Mouse (Mus musculus): Measurements from ENCODE around the gene Dnajc22.
A peak's percentile ranks its signal among the peaks of the same experiment; 100 is the strongest.

The Dnajc22 gene

DNA sequence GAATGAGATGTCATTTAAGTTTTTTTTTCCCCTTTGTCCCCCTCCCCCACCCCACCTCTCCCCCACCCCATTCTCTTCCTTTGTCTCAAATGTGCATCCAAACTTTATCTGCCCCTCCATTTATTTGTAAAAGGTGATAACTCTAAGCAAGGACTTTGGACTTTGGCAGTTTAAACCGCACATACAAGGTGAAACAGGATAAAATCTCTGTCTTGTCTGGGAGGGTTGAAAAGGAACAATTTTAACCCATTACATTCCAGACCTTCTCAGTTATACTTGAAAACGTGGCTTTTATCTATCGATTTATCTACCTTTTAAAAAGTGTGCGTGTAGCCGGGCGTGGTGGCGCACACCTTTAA, 22.1 kb downstream of the Dnajc22 start:
- DNase-seq (ENCODE audit: low read depth, low spot score), result no peak

DNA sequence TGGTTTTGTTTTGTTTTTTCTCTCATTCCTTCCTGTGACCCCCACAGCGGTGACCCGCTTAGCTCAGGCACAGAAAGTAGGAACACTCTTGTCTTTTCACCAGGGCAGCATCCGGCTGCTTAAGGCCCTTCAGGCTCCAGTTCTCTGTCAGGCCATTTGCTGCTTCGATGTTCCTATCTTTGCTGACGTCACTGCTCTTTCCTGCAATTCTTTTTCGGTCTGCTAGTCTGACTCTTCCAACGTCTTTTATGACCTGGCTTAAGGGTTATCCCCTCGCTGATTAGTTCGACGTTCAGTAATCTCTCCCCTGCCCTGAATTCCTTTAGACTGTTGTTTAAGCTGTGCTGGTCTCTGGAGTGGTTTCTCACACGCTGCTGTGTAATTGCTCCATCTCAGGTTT, 23.6 kb downstream of the Dnajc22 start:
- DNase-seq (ENCODE audit: low read depth, low spot score), result no peak

GRCm38 (mm10) chr15:99120814-99121213, 27.8 kb downstream of the Dnajc22 start:
- no peak for DNase-seq (ENCODE audit: low read depth, low spot score)

- no peak for DNase-seq (ENCODE audit: low read depth, low spot score)
Observed at GRCm38 (mm10) chr15:99122642-99123041, 29.7 kb downstream of the Dnajc22 start.

GRCm38 (mm10) chr15:99125711-99126080, 32.7 kb downstream of the Dnajc22 start, which contains the start of gene Spats2:
Spats2 (plus strand) TSS chr15:99125916.
- peak; percentile 9 for DNase-seq (ENCODE audit: low read depth, low spot score)

GRCm38 (mm10) chr15:99126081-99126815, 33.3 kb downstream of the Dnajc22 start:
- DNase-seq (ENCODE audit: low read depth, low spot score), result peak; percentile 36

DNA sequence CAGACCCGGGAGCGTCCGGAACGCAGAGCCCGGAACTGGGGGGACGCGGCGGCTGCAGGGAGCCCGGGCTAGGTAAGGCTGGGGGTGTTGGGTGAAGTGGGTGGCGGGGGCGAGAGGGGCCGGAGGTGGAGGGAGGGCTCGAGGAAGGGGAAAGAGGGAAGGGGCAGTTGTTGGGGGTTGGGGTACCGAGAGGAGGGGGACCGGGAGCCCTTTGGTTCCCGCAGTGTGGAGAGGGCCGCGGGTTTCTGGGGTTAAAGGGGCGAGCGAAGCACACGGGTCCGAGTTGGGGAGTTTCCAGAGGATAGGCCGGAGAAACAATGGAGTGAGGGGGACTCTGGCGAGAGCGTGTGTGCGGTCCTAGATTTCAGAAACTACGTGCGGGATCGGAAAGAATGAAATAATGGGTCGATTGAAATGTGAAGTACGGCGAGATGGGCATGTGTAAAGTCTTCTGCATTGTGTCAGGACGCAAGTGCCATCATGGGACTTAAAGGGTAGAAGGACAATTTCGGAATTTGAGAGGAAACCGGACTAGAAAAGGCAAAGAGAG, 33.9 kb downstream of the Dnajc22 start:
- no peak for DNase-seq (ENCODE audit: low read depth, low spot score)

- DNase-seq (ENCODE audit: low read depth, low spot score), result no peak
Observed at GRCm38 (mm10) chr15:99127851-99128522, 35.0 kb downstream of the Dnajc22 start.

DNA sequence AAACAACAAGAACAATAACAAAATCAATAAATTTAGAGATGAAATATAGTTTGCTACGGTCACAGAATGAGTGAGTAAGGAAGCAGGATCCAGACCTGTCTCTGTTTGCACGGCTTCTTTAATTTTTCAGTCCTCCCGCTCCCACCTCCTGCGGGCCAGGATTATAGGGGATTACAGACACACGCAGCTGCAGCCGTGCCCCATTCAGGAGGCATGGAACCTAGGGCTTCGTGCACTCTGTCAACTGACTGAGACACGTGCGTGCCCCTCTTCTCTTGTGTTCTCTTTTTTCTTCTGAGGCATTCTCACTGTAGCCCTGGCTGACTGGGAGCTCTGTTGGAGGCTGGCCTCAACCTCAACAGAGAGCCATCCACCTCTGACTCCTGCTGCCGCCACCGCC, 36.5 kb downstream of the Dnajc22 start:
- no peak for DNase-seq (ENCODE audit: low read depth, low spot score)

DNA sequence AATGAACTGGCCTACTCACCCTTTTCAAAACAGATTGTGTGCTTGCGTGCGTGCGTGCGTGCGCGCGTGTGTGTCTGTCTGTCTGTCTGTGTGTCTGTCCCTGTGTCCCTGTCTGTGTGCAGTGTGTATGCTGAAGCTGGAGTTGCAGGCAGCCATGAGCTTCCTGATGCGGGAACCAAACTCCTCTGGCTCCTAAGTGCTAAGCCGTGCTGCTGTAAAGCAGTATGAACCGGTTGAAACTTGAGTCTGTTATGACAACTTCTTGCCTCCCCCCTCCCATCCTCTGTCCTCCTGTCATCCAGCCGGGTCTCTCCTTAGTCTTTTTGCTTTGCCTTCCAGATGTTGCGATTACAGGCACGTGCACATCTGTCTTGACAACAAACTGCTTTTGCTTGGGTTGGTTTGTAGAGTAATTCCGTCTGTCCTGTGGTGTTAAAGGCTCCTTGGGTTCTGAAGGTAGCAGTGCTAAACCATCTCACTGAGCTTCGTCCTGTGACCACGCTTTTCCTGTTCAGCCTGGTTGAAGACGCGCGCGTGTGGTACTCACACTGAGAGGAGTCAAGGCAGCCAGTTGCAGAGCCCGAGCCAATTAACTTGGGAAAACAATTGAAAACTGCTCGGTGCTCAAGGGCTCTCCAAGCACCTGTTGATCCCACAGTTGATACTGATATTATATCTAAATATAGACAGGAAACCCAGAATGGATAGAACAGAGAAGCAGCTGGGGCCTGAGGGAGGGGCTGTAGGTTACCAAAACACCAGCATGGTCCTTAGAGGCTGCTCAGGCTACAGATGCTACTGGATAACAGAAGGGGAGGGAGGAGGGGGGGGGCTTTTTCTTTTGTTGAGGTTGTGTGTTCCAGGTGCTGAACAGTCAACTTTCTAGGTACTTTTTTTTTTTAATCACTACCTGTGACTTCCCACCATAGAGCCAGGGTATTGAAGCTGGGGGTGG, 37.3 kb downstream of the Dnajc22 start:
- no peak for DNase-seq (ENCODE audit: low read depth, low spot score)

- no peak for DNase-seq (ENCODE audit: low read depth, low spot score)
Observed at GRCm38 (mm10) chr15:99138389-99138788, 45.4 kb downstream of the Dnajc22 start.

DNA sequence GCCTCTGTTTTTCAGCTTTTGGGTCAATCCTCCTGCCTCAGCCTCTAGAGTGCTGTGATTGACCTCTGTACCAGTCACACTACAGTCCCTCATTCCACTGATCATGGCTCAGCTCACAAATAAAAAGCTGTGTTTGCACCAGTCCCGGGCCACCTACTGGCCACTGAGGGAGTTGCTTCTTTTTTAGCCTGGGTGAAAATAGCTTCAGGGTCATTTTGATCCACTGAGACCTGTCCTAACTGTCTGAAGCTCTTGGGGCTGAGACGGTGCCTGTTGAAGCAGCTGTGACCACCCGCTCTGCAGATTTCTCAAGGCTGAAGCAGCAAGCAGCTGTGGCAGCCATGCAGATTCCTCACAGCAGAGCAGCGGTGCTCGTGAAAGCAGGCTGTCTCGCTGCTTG, 46.7 kb downstream of the Dnajc22 start:
- peak; percentile 37 for DNase-seq (ENCODE audit: low read depth, low spot score)

DNA sequence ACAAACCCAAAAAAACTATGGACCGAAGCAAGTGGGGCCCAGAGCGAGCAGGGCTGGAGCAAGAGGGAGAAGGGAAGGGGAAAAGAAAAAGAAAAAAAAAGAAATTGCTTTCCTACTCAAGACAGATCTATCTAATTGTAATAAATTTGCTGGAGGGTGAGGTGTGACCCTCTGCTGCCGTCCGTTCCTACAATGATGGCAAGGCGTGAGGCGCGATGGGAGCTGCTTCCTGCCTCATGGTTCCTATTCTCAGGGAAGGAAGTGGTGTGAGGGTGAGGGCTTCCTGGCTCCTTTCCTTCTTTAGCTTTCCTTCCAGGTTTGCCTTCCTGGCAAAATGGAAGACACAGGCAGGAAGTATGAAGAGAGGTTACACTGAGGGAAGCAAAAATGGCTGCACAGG, 57.5 kb downstream of the Dnajc22 start:
- no peak for DNase-seq (ENCODE audit: low read depth, low spot score)

GRCm38 (mm10) chr15:99151324-99151723, 58.4 kb downstream of the Dnajc22 start:
- no peak for DNase-seq (ENCODE audit: low read depth, low spot score)

GRCm38 (mm10) chr15:99153466-99153865, 60.5 kb downstream of the Dnajc22 start:
- DNase-seq (ENCODE audit: low read depth, low spot score), result peak; percentile 45
